Mouse (Mus musculus) embryonic facial prominence, embryonic 15.5 days (tissue): Measurements from ENCODE around the gene Fbxw2. TPM values are rescaled to one million over a fixed set of nuclear protein-coding genes. Genes with fewer than 3 reads are reported as not detected.
"Not testable (repeated sequence)": the region's sequence is repeated elsewhere in the genome, so short reads cannot be mapped to it uniquely, and the experiment has no call there.

Experiments
- ATAC-seq: fragments of 200-750 bp; cut with Nextera tagmentation; 2 replicates; pipeline ENCODE4 v1.8.0; 2017; ENCODE audit warnings: low read depth, moderate TSS enrichment; ENCODE audit not compliant: insufficient number of reproducible peaks, low FRiP score, low TSS enrichment
- H3K27ac ChIP-seq: fragments of 300-500 bp; sonication (generic); replicated peaks from 2 replicates; pipeline ENCODE4 v1.5.1; 2015; ENCODE audit warnings: mild to moderate bottlenecking, inconsistent platforms
- H3K27me3 ChIP-seq: fragments of 300-500 bp; sonication (generic); 2 replicates; pipeline ENCODE4 v1.6.1; 2015; ENCODE audit warnings: inconsistent platforms
- H3K36me3 ChIP-seq: fragments of 300-500 bp; sonication (generic); 2 replicates; pipeline ENCODE4 v1.6.1; 2015; ENCODE audit warnings: mild to moderate bottlenecking, inconsistent platforms
- H3K4me1 ChIP-seq: fragments of 300-500 bp; sonication (generic); 2 replicates; pipeline ENCODE4 v1.6.1; 2015; ENCODE audit warnings: inconsistent platforms
- H3K4me2 ChIP-seq: fragments of 300-500 bp; sonication (generic); replicated peaks from 2 replicates; pipeline ENCODE4 v1.6.1; 2015; ENCODE audit warnings: mild to moderate bottlenecking, inconsistent platforms
- H3K4me3 ChIP-seq: fragments of 300-500 bp; sonication (generic); replicated peaks from 2 replicates; pipeline ENCODE4 v1.5.1; 2015; ENCODE audit warnings: mild to moderate bottlenecking, inconsistent platforms
- H3K9ac ChIP-seq: fragments of 300-500 bp; sonication (generic); 2 replicates; pipeline ENCODE4 v1.6.1; 2015; ENCODE audit warnings: inconsistent platforms
- H3K9me3 ChIP-seq: fragments of 300-500 bp; sonication (generic); replicated peaks from 2 replicates; pipeline ENCODE4 v1.6.1; 2016; ENCODE audit warnings: inconsistent platforms
- WGBS: fragments of 180-500 bp; shearing (Covaris S2); methylation state at CpG from one replicate; pipeline ENCODE4 v1.1.7; 2015; 5-methylcytosine and 5-hydroxymethylcytosine counted together
- polyA plus RNA-seq: library from polyadenylated mRNA; unstranded; fragments of >200 nt; fragmentation: Nextera tagmentation; extraction: Ambion mirVana; gene quantifications from 2 replicates; pipeline ENCODE4 v1.2.1, GENCODE M21; 2015

The Fbxw2 gene
- polyA plus RNA-seq, 1 experiment from 2014 or later: 95.6 TPM

- H3K9ac ChIP-seq: peak overlapping the region; percentile 80
- H3K4me2 ChIP-seq: peak overlapping the region; percentile 48
- peaks cover 39% of the 10 kb centered on the region for H3K36me3 ChIP-seq
- no peaks in the 10 kb centered on the region for H3K9me3 ChIP-seq
- peaks cover 42% of the 10 kb centered on the region for H3K4me1 ChIP-seq
- no peaks in the 10 kb centered on the region for H3K27me3 ChIP-seq
- ATAC-seq: peak; percentile 3; the same call in 1 of the 2 replicates
- 3% methylated on average over 50 of the region's 50 CpGs for WGBS
- peak overlapping the region; percentile 66 for H3K4me3 ChIP-seq
- H3K27ac ChIP-seq: peak overlapping the region; percentile 76
These were observed 53.6 kb downstream of the Fbxw2 start for GRCm38 (mm10) chr2:34772252-34773235.

GRCm38 (mm10) chr2:34771368-34772226 lies 54.5 kb downstream of the Fbxw2 start, which contains the start of gene Hspa5:
TSS of gene Hspa5 (plus strand) at chr2:34771970.
- Histone ChIP-seq H3K27me3 (no peaks in the 10 kb centered on the region), H3K4me2 (peak within 1 kb of the TSS; percentile 56), H3K4me3 (peak within 1 kb of the TSS; percentile 66), H3K4me1 (peaks cover 40% of the 10 kb centered on the region), H3K9me3 (no peaks in the 10 kb centered on the region), H3K9ac (peak within 1 kb of the TSS; percentile 87), H3K27ac (peak within 1 kb of the TSS; percentile 89), H3K36me3 (peaks cover 30% of the 10 kb centered on the region)
- under 1% methylated on average over 59 of the region's 60 CpGs for WGBS
- ATAC-seq: peak; percentile 99

- Histone ChIP-seq H3K27me3 (no peaks in the 10 kb centered on the region), H3K4me3 (peak overlapping the region; percentile 66), H3K9ac (peak overlapping the region; percentile 87), H3K27ac (peak overlapping the region; percentile 89), H3K4me2 (peak overlapping the region; percentile 56), H3K36me3 (peaks cover 24% of the 10 kb centered on the region), H3K9me3 (no peaks in the 10 kb centered on the region), H3K4me1 (peaks cover 35% of the 10 kb centered on the region)
- 2% methylated on average over 6 of the region's 6 CpGs for WGBS
- ATAC-seq: no peak
These were observed 55.2 kb downstream of the Fbxw2 start for GRCm38 (mm10) chr2:34770951-34771350.

GRCm38 (mm10) chr2:34770049-34770448 lies 56.1 kb downstream of the Fbxw2 start:
- H3K4me2 ChIP-seq: no peak overlapping the region
- H3K27me3 ChIP-seq: no peaks in the 10 kb centered on the region
- peaks cover 17% of the 10 kb centered on the region for H3K36me3 ChIP-seq
- H3K27ac ChIP-seq: no peak overlapping the region
- H3K4me3 ChIP-seq: 0 out of 2 replicates have a peak overlapping the region, but pooled peaks have one; percentile 66
- H3K9ac ChIP-seq: no peak overlapping the region
- no peaks in the 10 kb centered on the region for H3K9me3 ChIP-seq
- H3K4me1 ChIP-seq: peaks cover 27% of the 10 kb centered on the region
- whole genome bisulfite sequencing: 80% methylated on average over 2 of the region's 2 CpGs
- ATAC-seq: no peak

- ATAC-seq: no peak
- 89% methylated on average over 5 of the region's 12 CpGs for WGBS
These were observed 61.3 kb downstream of the Fbxw2 start for GRCm38 (mm10) chr2:34764801-34765200.

GRCm38 (mm10) chr2:34762872-34763271 lies 63.2 kb downstream of the Fbxw2 start:
- no peak overlapping the region for H3K9ac ChIP-seq
- H3K27me3 ChIP-seq: no peaks in the 10 kb centered on the region
- no peak overlapping the region for H3K4me2 ChIP-seq
- no peak overlapping the region for H3K27ac ChIP-seq
- WGBS: 51% methylated on average over 2 of the region's 2 CpGs
- H3K36me3 ChIP-seq: no peaks in the 10 kb centered on the region
- no peak overlapping the region for H3K4me3 ChIP-seq
- no peaks in the 10 kb centered on the region for H3K4me1 ChIP-seq
- H3K9me3 ChIP-seq: no peaks in the 10 kb centered on the region
- ATAC-seq: no peak

More at GRCm38 (mm10) chr2:34764801-34765200, 61.3 kb downstream of the Fbxw2 start:
- no peaks in the 10 kb centered on the region for H3K9me3 ChIP-seq
- H3K27me3 ChIP-seq: no peaks in the 10 kb centered on the region
- H3K9ac ChIP-seq: no peak overlapping the region
- H3K4me1 ChIP-seq: no peaks in the 10 kb centered on the region
- H3K4me2 ChIP-seq: no peak overlapping the region
- no peak overlapping the region for H3K4me3 ChIP-seq
- H3K27ac ChIP-seq: no peak overlapping the region
- H3K36me3 ChIP-seq: no peaks in the 10 kb centered on the region

GRCm38 (mm10) chr2:34762174-34762573 lies 63.9 kb downstream of the Fbxw2 start:
- WGBS: 83% methylated on average over 2 of the region's 2 CpGs

GRCm38 (mm10) chr2:34761272-34761671 lies 64.8 kb downstream of the Fbxw2 start:
- 87% methylated on average over 5 of the region's 5 CpGs for WGBS

More at GRCm38 (mm10) chr2:34762174-34762573, 63.9 kb downstream of the Fbxw2 start:
- Histone ChIP-seq H3K4me2 (no peak overlapping the region), H3K27ac (no peak overlapping the region), H3K4me1 (no peaks in the 10 kb centered on the region), H3K36me3 (no peaks in the 10 kb centered on the region), H3K4me3 (no peak overlapping the region), H3K9me3 (no peaks in the 10 kb centered on the region), H3K27me3 (no peaks in the 10 kb centered on the region), H3K9ac (no peak overlapping the region)
- ATAC-seq: no peak

GRCm38 (mm10) chr2:34757341-34757740 lies 68.8 kb downstream of the Fbxw2 start:
- H3K4me2 ChIP-seq: no peak overlapping the region
- H3K36me3 ChIP-seq: no peaks in the 10 kb centered on the region
- no peak overlapping the region for H3K9ac ChIP-seq
- no peak for ATAC-seq
- no peaks in the 10 kb centered on the region for H3K27me3 ChIP-seq
- peaks cover 8% of the 10 kb centered on the region; the same call in 1 of the 2 replicates for H3K4me1 ChIP-seq
- no peak overlapping the region for H3K27ac ChIP-seq
- H3K4me3 ChIP-seq: no peak overlapping the region
- WGBS: 73% methylated on average over 1 of the region's 1 CpGs
- no peaks in the 10 kb centered on the region for H3K9me3 ChIP-seq

More at GRCm38 (mm10) chr2:34761272-34761671, 64.8 kb downstream of the Fbxw2 start:
- not testable (repeated sequence) for H3K27me3 ChIP-seq, ATAC-seq, H3K4me2 ChIP-seq, H3K4me1 ChIP-seq, H3K36me3 ChIP-seq, H3K9ac ChIP-seq, H3K9me3 ChIP-seq, H3K4me3 ChIP-seq, H3K27ac ChIP-seq

GRCm38 (mm10) chr2:34754551-34755358 lies 71.4 kb downstream of the Fbxw2 start, which contains the start of gene Gapvd1:
TSS of gene Gapvd1 (minus strand) at chr2:34755232.
- H3K4me3 ChIP-seq: peak within 1 kb of the TSS; percentile 93
- H3K27me3 ChIP-seq: no peaks in the 10 kb centered on the region
- no peaks in the 10 kb centered on the region for H3K36me3 ChIP-seq
- no peaks in the 10 kb centered on the region for H3K9me3 ChIP-seq
- peak within 1 kb of the TSS; percentile 62 for H3K4me2 ChIP-seq
- peak within 1 kb of the TSS; percentile 88 for H3K27ac ChIP-seq
- peak within 1 kb of the TSS; percentile 90 for H3K9ac ChIP-seq
- peaks cover 11% of the 10 kb centered on the region for H3K4me1 ChIP-seq
- ATAC-seq: no peak
- under 1% methylated on average over 14 of the region's 14 CpGs for WGBS
